Mouse (Mus musculus): ENCODE results near the gene Chchd3. TPM values are rescaled to one million over a fixed set of nuclear protein-coding genes. Genes with fewer than 3 reads are reported as not detected.

The Chchd3 gene
- polyA plus RNA-seq, 1 experiment from 2014 or later = 106 TPM

DNA sequence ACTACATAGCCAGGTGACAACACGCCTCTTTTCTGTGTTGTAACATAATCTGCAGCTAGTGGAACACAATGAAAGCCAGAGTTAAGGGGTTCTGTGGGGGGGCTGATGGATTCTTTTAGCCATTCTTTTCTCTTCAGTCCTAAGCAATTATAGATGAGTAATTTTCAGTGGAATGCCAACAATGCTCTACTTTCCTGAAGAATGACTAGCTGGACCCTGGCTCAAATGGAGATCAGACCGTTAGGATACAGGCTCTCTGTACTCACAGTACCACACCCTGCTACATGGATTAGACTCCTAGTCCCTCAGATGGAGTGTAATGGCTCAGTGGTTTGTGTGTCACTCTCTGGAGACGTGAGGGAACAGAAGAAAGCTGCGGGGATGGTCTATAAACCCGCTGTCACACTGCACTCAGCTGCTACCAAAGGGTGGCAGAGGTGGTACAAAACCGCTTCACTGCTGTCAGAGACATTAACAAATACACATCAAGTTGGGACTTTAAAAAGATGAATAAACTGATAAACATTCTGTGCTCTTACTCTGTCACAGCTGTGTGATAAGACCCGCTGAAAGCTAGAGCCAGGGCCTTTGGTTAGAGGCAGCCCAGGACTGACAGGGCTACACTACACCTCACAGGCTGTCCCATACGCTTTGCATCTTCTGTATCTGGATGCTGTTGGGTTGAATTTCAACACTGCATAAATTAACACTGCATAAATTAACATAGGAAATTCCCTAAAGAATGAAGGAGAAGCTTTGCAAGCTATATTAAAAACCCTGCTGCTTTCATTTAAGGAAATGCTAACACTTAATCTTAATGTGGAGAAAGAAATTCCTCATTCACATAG is 264.2 kb downstream of the Chchd3 start:
- Histone ChIP-seq H3K4me3 (no peak overlapping the region), H3K4me2 (replicated peaks) (no peak overlapping the region), H3K4me1 (peaks cover 5% of the 10 kb centered on the region; the same call in 1 of the 2 replicates), H3K9me3 (no peaks in the 10 kb centered on the region), H3K27me3 (no peaks in the 10 kb centered on the region), H3K36me3 (peaks cover 3% of the 10 kb centered on the region; the same call in 1 of the 2 replicates), H3K9ac (no peak overlapping the region), H3K27ac (no peak overlapping the region)
- WGBS = 62% methylated on average over 8 of the region's 8 CpGs
- ATAC-seq (ENCODE audit: insufficient number of reproducible peaks, insufficient read depth, low FRiP score, low TSS enrichment) = no peak

DNA sequence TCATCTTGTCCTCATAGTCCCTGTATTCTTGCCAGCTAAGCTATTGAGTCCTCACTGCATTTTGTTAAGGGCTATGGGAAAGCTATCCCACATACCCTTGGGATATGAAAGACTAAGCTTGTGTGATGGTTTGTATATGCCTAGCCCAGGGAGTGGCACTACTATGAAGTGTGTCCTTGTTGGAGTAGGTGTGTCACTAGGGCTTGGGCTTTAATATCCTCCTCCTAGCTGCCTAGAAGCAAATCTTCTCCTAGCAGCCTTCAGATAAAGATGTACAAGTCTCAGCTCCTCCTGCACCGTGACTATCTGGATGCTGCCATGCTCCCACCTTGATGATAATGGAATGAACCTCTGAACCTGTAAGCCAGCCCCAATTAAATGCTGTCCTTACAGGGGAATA is 266.5 kb downstream of the Chchd3 start:
- no peak overlapping the region for H3K27ac ChIP-seq
- no peaks in the 10 kb centered on the region for H3K9me3 ChIP-seq
- H3K4me2 ChIP-seq (replicated peaks) = no peak overlapping the region
- H3K9ac ChIP-seq = no peak overlapping the region
- H3K27me3 ChIP-seq = no peaks in the 10 kb centered on the region
- WGBS = 94% methylated on average over 1 of the region's 1 CpGs
- H3K4me1 ChIP-seq = peaks cover 5% of the 10 kb centered on the region; the same call in 1 of the 2 replicates
- peaks cover 3% of the 10 kb centered on the region; the same call in 1 of the 2 replicates for H3K36me3 ChIP-seq
- no peak overlapping the region for H3K4me3 ChIP-seq
- ATAC-seq (ENCODE audit: insufficient number of reproducible peaks, insufficient read depth, low FRiP score, low TSS enrichment) = no peak

DNA sequence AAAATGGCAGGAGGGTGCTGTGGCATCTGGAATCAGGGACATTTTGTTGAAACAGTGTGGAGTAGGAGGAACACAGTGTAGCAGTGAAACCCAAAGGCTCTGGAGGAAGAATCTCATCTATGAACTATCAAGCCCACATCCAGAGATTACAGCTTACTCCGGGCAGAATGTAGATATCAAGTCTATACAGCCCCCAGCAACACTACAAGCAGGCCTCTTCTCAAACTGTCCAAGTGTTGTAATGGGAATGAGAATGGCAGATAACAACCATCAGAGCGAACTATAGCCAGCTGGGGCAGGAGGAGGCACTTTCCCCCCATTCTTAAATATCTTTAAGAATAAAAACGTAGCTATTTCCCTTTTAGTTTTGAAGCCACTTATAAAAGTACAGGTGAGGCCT is 266.9 kb downstream of the Chchd3 start:
- no peaks in the 10 kb centered on the region for H3K27me3 ChIP-seq
- H3K27ac ChIP-seq = no peak overlapping the region
- H3K9ac ChIP-seq = no peak overlapping the region
- H3K4me2 ChIP-seq (replicated peaks) = no peak overlapping the region
- no peak for ATAC-seq (ENCODE audit: insufficient number of reproducible peaks, insufficient read depth, low FRiP score, low TSS enrichment)
- peaks cover 3% of the 10 kb centered on the region; the same call in 1 of the 2 replicates for H3K36me3 ChIP-seq
- no peaks in the 10 kb centered on the region for H3K9me3 ChIP-seq
- 93% methylated on average over 3 of the region's 3 CpGs for WGBS
- H3K4me1 ChIP-seq = peaks cover 5% of the 10 kb centered on the region; the same call in 1 of the 2 replicates
- no peak overlapping the region for H3K4me3 ChIP-seq

DNA sequence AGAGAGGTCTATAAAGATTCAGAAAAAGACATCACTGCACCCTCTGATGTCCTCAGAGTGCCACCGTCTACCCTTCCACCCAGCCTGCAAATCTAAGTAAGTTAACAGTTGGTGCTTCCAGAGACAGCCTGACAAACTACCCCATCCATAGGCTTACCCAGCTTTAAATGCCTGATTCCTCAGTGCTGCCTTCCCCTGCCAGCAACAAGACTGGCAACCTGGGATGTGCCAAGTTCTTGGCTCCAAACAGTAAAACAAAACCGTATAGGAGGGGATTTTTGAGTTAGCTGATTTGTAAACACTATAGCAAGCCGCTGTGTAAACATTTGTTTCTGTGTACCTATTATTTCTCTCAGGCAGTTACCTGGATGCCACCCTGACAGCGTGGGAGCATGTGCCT is 269.6 kb downstream of the Chchd3 start:
- no peak for ATAC-seq (ENCODE audit: insufficient number of reproducible peaks, insufficient read depth, low FRiP score, low TSS enrichment)
- H3K9ac ChIP-seq = no peak overlapping the region
- H3K4me2 ChIP-seq (replicated peaks) = no peak overlapping the region
- peaks cover 3% of the 10 kb centered on the region; the same call in 1 of the 2 replicates for H3K36me3 ChIP-seq
- no peaks in the 10 kb centered on the region for H3K9me3 ChIP-seq
- H3K27ac ChIP-seq = no peak overlapping the region
- H3K4me3 ChIP-seq = no peak overlapping the region
- H3K27me3 ChIP-seq = no peaks in the 10 kb centered on the region
- WGBS = 85% methylated on average over 4 of the region's 4 CpGs
- no peaks in the 10 kb centered on the region for H3K4me1 ChIP-seq

DNA sequence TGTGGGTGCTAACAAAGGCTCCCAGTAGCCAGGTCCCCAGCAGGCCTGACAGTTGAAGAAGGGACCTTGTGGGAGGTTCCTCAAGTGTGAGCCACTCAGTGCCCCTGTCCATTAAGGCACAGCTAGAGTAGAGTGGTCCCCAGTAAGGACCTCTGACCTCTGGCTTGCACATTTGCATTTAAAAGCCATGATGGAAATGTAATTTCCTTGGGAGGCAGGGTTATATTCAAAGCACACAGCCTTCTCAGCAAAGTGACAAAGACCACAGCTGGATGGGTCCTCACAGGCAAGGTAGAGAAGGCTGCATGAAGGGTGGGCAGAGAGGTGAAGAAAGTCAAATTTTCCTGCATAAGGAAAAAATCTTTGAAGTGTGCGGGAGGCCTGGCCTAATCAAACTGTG is 272.7 kb downstream of the Chchd3 start:
- no peak overlapping the region for H3K4me2 ChIP-seq (replicated peaks)
- peaks cover 3% of the 10 kb centered on the region; the same call in 1 of the 2 replicates for H3K36me3 ChIP-seq
- no peaks in the 10 kb centered on the region for H3K27me3 ChIP-seq
- no peak overlapping the region for H3K27ac ChIP-seq
- H3K9me3 ChIP-seq = no peaks in the 10 kb centered on the region
- no peaks in the 10 kb centered on the region for H3K4me1 ChIP-seq
- no peak overlapping the region for H3K9ac ChIP-seq
- H3K4me3 ChIP-seq = no peak overlapping the region
- WGBS = 50% methylated on average over 1 of the region's 1 CpGs
- ATAC-seq (ENCODE audit: insufficient number of reproducible peaks, insufficient read depth, low FRiP score, low TSS enrichment) = no peak

- ATAC-seq (ENCODE audit: insufficient number of reproducible peaks, insufficient read depth, low FRiP score, low TSS enrichment) = no peak
- H3K4me1 ChIP-seq = no peaks in the 10 kb centered on the region
- H3K4me2 ChIP-seq (replicated peaks) = no peak overlapping the region
- no peak overlapping the region for H3K4me3 ChIP-seq
- no peaks in the 10 kb centered on the region for H3K27me3 ChIP-seq
- H3K9me3 ChIP-seq = no peaks in the 10 kb centered on the region
- no peak overlapping the region for H3K9ac ChIP-seq
- 87% methylated on average over 5 of the region's 5 CpGs for WGBS
- no peak overlapping the region for H3K27ac ChIP-seq
- H3K36me3 ChIP-seq = peaks cover 1% of the 10 kb centered on the region; the same call in 1 of the 2 replicates
Observed at GRCm38 (mm10) chr6:32786196-32786595, 273.9 kb downstream of the Chchd3 start.

DNA sequence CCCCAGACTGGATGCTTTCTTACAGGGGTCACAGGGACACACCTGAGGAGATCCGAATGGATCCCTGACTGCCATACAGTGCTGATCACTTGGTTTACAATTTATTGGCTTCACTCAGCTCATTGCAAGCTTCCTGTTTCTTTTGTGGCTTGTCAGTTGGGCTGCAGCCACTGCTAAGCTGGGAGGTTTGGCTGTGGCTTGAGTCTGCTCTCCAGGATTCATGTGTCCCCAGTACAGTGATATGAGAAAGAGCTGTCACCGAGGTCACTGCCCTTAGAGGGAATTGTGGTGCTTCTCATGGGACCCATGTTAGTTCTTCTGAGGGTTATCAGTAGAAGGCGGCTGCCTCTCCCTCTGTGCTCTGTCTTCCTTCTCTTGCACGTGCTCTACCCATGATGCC is 277.0 kb downstream of the Chchd3 start:
- Histone ChIP-seq H3K4me1 (no peaks in the 10 kb centered on the region), H3K4me2 (replicated peaks) (no peak overlapping the region), H3K9ac (no peak overlapping the region), H3K27me3 (no peaks in the 10 kb centered on the region), H3K9me3 (no peaks in the 10 kb centered on the region), H3K27ac (no peak overlapping the region), H3K36me3 (no peaks in the 10 kb centered on the region), H3K4me3 (no peak overlapping the region)
- WGBS = 88% methylated on average over 4 of the region's 4 CpGs
- no peak for ATAC-seq (ENCODE audit: insufficient number of reproducible peaks, insufficient read depth, low FRiP score, low TSS enrichment)

GRCm38 (mm10) chr6:32780602-32781001 is 279.5 kb downstream of the Chchd3 start:
- Histone ChIP-seq H3K27me3 (no peaks in the 10 kb centered on the region), H3K4me3 (no peak overlapping the region), H3K36me3 (no peaks in the 10 kb centered on the region), H3K27ac (no peak overlapping the region), H3K9me3 (no peaks in the 10 kb centered on the region), H3K4me1 (no peaks in the 10 kb centered on the region), H3K9ac (no peak overlapping the region), H3K4me2 (replicated peaks) (0 out of 2 replicates have a peak overlapping the region, but pooled peaks have one; percentile 19)
- ATAC-seq (ENCODE audit: insufficient number of reproducible peaks, insufficient read depth, low FRiP score, low TSS enrichment) = no peak
- 22% methylated on average over 11 of the region's 11 CpGs for WGBS

- no peak overlapping the region for H3K9ac ChIP-seq
- no peak overlapping the region for H3K4me3 ChIP-seq
- H3K27me3 ChIP-seq = no peaks in the 10 kb centered on the region
- no peaks in the 10 kb centered on the region for H3K4me1 ChIP-seq
- H3K36me3 ChIP-seq = no peaks in the 10 kb centered on the region
- H3K4me2 ChIP-seq (replicated peaks) = no peak overlapping the region
- no peak for ATAC-seq (ENCODE audit: insufficient number of reproducible peaks, insufficient read depth, low FRiP score, low TSS enrichment)
- WGBS = 71% methylated on average over 11 of the region's 11 CpGs
- no peaks in the 10 kb centered on the region for H3K9me3 ChIP-seq
- no peak overlapping the region for H3K27ac ChIP-seq
Observed at GRCm38 (mm10) chr6:32776384-32776783, 283.7 kb downstream of the Chchd3 start.

DNA sequence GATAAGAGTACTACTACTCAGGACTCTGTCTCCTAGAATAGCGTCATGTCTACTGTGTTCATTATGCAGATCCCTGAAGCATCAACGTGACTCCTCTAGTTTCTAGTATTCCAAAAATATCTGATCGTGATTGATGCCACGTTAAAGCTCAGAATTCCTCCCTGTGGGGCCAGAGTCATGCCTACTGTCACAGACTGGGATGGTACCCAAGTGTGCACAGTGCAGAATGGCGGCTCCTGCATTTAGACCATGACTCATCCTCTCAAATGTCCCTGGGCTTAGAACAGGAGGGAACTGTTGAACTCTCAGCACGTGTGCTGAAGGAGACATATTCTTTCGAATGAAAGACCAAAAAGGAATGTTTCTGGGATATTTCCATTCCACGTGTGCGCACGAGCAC is 305.5 kb downstream of the Chchd3 start:
- no peaks in the 10 kb centered on the region for H3K27me3 ChIP-seq
- H3K4me3 ChIP-seq = no peak overlapping the region
- 84% methylated on average over 10 of the region's 10 CpGs for WGBS
- 0 out of 2 replicates have a peak, but pooled peaks cover 2% of the 10 kb centered on the region for H3K9me3 ChIP-seq
- H3K9ac ChIP-seq = no peak overlapping the region
- H3K4me1 ChIP-seq = no peaks in the 10 kb centered on the region
- no peak overlapping the region for H3K4me2 ChIP-seq (replicated peaks)
- ATAC-seq (ENCODE audit: insufficient number of reproducible peaks, insufficient read depth, low FRiP score, low TSS enrichment) = no peak
- H3K27ac ChIP-seq = no peak overlapping the region
- no peaks in the 10 kb centered on the region for H3K36me3 ChIP-seq

- no peak for ATAC-seq (ENCODE audit: insufficient number of reproducible peaks, insufficient read depth, low FRiP score, low TSS enrichment)
- H3K4me1 ChIP-seq = no peaks in the 10 kb centered on the region
- no peaks in the 10 kb centered on the region for H3K36me3 ChIP-seq
- no peaks in the 10 kb centered on the region for H3K27me3 ChIP-seq
- H3K4me3 ChIP-seq = no peak overlapping the region
- H3K4me2 ChIP-seq (replicated peaks) = no peak overlapping the region
- no peak overlapping the region for H3K27ac ChIP-seq
- WGBS = 95% methylated on average over 1 of the region's 1 CpGs
- 0 out of 2 replicates have a peak, but pooled peaks cover 2% of the 10 kb centered on the region for H3K9me3 ChIP-seq
- no peak overlapping the region for H3K9ac ChIP-seq
Observed at GRCm38 (mm10) chr6:32749821-32750220, 310.2 kb downstream of the Chchd3 start.

DNA sequence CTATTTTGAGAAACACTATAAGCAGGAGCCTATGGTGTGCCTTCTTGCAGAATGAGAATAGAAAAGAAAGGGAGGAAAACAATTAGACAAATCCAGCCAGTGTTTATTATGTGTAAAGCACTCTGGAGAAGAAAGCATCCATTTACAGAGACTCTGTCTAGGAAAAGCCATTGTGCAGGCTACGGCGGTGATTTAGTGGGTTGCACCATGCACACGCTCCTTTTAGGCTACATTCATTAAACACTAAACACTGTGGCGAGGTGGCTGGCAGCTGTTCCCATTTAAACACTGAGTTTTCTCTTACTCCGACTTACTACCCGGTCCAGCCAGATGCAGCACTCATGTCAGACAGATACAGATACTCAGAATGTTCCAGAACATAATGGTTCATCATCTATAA is 311.3 kb downstream of the Chchd3 start:
- ATAC-seq (ENCODE audit: insufficient number of reproducible peaks, insufficient read depth, low FRiP score, low TSS enrichment) = no peak
- H3K9me3 ChIP-seq = 0 out of 2 replicates have a peak, but pooled peaks cover 2% of the 10 kb centered on the region
- H3K9ac ChIP-seq = no peak overlapping the region
- WGBS = 82% methylated on average over 6 of the region's 6 CpGs
- no peaks in the 10 kb centered on the region for H3K4me1 ChIP-seq
- H3K36me3 ChIP-seq = no peaks in the 10 kb centered on the region
- no peak overlapping the region for H3K27ac ChIP-seq
- H3K27me3 ChIP-seq = no peaks in the 10 kb centered on the region
- no peak overlapping the region for H3K4me3 ChIP-seq
- no peak overlapping the region for H3K4me2 ChIP-seq (replicated peaks)

Data from embryonic facial prominence, embryonic 12.5 days (tissue).